Mouse (Mus musculus) midbrain, embryonic 12.5 days (tissue): ENCODE measurements at regions not wholly inside any gene's neighbourhood (a gene's known extent, or its start where the extent isn't known, plus 50 kb on each side); places are given as distances from the start of the nearest gene placed in this dataset.

ENCODE experiments used
- ATAC-seq: fragments of 200-750 bp; cut with Nextera tagmentation; 2 replicates; pipeline ENCODE4 v1.8.0; 2017; ENCODE audit warnings: low read depth, moderate TSS enrichment, moderate library complexity; ENCODE audit not compliant: low FRiP score
- H3K27ac ChIP-seq: fragments of 300-500 bp; sonication (generic); replicated peaks from 2 replicates; pipeline ENCODE4 v1.5.1; 2016; ENCODE audit warnings: mild to moderate bottlenecking
- H3K27me3 ChIP-seq: fragments of 300-500 bp; sonication (generic); 2 replicates; pipeline ENCODE4 v1.6.1; 2016; ENCODE audit warnings: mild to moderate bottlenecking
- H3K36me3 ChIP-seq: fragments of 300-500 bp; sonication (generic); 2 replicates; pipeline ENCODE4 v1.6.1; 2016
- H3K4me1 ChIP-seq: fragments of 300-500 bp; sonication (generic); 2 replicates; pipeline ENCODE4 v1.6.1; 2016
- H3K4me2 ChIP-seq: fragments of 300-500 bp; sonication (generic); replicated peaks from 2 replicates; pipeline ENCODE4 v1.6.1; 2016; ENCODE audit warnings: mild to moderate bottlenecking, moderate library complexity
- H3K4me3 ChIP-seq: fragments of 300-500 bp; sonication (generic); 2 replicates; pipeline ENCODE4 v1.5.1; 2016; ENCODE audit warnings: mild to moderate bottlenecking
- H3K9ac ChIP-seq: fragments of 300-500 bp; sonication (generic); replicated peaks from 2 replicates; pipeline ENCODE4 v1.6.1; 2016; ENCODE audit warnings: mild to moderate bottlenecking, moderate library complexity
- H3K9me3 ChIP-seq: fragments of 300-500 bp; sonication (generic); 2 replicates; pipeline ENCODE4 v1.6.1; 2016; ENCODE audit warnings: mild to moderate bottlenecking
- WGBS: fragments of 180-500 bp; shearing (Covaris S2); methylation state at CpG from one replicate; pipeline ENCODE4 v1.1.7; 2016; 5-methylcytosine and 5-hydroxymethylcytosine counted together

DNA sequence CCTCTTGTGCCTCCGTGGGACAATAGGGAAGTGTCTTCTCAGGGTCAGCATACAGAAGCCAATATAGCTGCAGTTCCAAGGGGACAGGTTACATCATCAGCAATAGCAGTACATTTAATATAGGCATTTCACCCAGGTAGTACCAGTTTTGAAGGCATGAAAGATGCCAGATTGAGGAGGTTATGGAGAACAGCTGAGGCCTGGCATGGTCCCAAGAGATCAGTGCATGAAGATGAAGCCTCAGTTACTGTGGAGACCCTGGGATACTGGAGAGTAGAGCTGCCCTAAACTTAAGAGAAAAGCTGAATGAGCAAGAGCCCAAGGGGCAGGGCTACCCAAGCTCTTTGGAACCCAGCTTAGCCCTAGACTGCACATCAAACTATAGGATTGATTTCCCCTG is 94.1 kb upstream of the Adcy1 start:
- Histone ChIP-seq H3K4me3 (no peak overlapping the region), H3K27ac (no peak overlapping the region), H3K9me3 (no peaks in the 10 kb centered on the region), H3K36me3 (no peaks in the 10 kb centered on the region), H3K4me2 (no peak overlapping the region), H3K9ac (no peak overlapping the region), H3K27me3 (no peaks in the 10 kb centered on the region), H3K4me1 (no peaks in the 10 kb centered on the region)
- 29% methylated on average over 1 of the region's 1 CpGs for WGBS
- ATAC-seq: no peak

DNA sequence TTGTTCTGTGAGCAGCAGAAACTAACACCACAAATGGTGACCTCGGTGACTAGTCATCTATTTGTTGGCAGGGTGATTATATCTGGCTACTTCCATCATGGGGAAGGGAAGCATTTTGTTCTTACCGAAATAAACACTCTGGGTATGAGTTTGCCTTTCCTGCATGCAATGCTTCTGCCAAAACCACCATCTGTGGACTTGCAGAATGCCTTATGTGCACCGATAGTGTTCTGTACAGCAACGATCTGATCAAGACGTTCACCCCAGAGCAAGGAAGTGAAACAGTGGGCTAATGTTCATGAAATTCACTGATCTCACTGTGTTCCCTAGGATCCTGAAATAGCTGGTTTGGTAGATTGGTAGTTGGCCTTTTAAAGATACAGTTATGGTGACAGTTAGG is 96.3 kb upstream of the Adcy1 start:
- Histone ChIP-seq H3K4me2 (no peak overlapping the region), H3K36me3 (no peaks in the 10 kb centered on the region), H3K4me1 (no peaks in the 10 kb centered on the region), H3K4me3 (no peak overlapping the region), H3K9me3 (no peaks in the 10 kb centered on the region), H3K27me3 (no peaks in the 10 kb centered on the region), H3K9ac (no peak overlapping the region), H3K27ac (no peak overlapping the region)
- no peak for ATAC-seq
- WGBS: 92% methylated on average over 5 of the region's 5 CpGs

DNA sequence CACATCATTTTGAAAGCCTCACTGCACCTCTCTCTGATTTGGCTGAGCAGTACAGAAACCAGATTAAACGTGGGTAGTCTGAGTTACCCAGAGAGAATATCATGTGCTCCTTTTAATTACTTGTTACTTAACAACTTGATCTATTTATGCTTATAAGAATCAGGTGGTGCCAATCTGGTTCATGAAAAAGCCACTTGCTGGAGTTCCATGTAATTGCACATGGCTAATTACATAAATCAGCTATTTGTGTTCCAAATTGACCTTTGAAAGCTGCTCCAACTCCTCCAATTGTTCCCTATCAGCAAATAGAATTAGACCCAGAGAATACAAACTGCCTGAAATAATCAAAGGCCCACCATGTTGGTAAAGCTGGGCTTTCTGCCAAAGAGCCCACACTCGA is 98.8 kb upstream of the Adcy1 start:
- 67% methylated on average over 2 of the region's 2 CpGs for WGBS
- ATAC-seq: no peak
- no peak overlapping the region for H3K4me3 ChIP-seq

DNA sequence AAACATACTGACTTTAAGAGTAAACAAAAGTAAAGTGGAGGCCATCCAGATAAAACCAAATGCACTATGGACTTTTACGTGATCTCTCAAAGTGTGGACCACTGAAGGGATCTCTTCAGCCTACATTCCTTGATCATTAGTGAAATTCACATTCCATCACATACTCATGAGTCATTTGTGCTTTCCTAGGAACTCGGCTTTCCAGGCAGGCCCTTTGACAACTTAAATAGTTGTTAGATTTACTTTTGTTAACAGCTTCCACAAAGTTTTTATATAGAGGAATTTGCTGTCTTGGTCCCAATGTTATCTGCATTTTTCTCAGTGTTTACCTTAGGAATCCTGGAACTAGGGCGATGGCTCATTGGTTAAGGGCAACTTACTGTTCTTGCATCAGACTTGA is 99.7 kb upstream of the Adcy1 start:
- no peaks in the 10 kb centered on the region for H3K36me3 ChIP-seq
- H3K9me3 ChIP-seq: no peaks in the 10 kb centered on the region
- no peak overlapping the region for H3K4me3 ChIP-seq
- H3K9ac ChIP-seq: no peak overlapping the region
- 88% methylated on average over 3 of the region's 3 CpGs for WGBS
- no peak for ATAC-seq
- H3K4me2 ChIP-seq: no peak overlapping the region
- no peaks in the 10 kb centered on the region for H3K27me3 ChIP-seq
- no peaks in the 10 kb centered on the region for H3K4me1 ChIP-seq
- H3K27ac ChIP-seq: no peak overlapping the region

More for the DNA sequence above, 98.8 kb upstream of the Adcy1 start:
- H3K4me2 ChIP-seq: no peak overlapping the region
- H3K4me1 ChIP-seq: no peaks in the 10 kb centered on the region
- no peak overlapping the region for H3K9ac ChIP-seq
- no peaks in the 10 kb centered on the region for H3K27me3 ChIP-seq
- no peaks in the 10 kb centered on the region for H3K9me3 ChIP-seq
- H3K36me3 ChIP-seq: no peaks in the 10 kb centered on the region
- H3K27ac ChIP-seq: no peak overlapping the region

DNA sequence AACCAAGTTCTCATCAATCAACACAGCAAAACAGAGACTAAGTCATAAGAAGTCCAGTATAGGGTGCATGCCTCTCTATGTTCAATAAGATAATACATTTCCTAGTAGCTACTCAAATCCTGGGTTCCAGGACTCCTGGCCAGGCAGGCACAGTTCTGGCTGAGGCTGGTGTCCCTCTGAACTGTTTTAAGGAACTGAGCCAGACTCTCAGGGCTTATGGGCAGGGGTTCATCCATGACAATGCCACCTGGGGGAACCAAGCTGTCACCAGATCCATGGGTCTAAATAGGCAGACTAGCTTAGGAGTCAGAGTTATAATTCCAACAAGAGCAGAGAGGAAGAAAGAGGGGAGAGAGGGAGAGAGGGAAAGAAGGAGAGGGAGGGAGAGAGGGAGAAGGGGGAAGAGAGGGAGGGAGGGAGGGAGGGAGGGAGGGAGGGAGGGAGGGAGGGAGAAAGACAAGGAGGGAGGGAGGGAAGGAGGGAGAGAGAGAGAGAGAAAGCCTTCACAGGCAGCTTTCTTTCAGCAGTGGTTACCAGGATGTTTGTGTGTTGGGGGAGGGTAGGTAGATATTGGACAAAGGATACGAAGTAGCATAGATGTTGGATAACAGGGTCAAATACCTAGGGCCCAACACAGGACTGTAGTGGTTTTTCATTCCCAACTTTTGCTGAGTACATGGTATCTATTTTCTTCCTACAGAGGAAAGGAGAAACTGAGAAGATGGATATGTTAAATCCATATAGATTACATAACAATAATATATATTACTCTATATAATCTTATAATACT is 100.3 kb upstream of the Adcy1 start:
- no peak overlapping the region for H3K4me2 ChIP-seq
- H3K27ac ChIP-seq: no peak overlapping the region
- H3K36me3 ChIP-seq: no peaks in the 10 kb centered on the region
- H3K4me1 ChIP-seq: no peaks in the 10 kb centered on the region
- no peak overlapping the region for H3K9ac ChIP-seq
- H3K9me3 ChIP-seq: peaks cover 3% of the 10 kb centered on the region; the same call in 1 of the 2 replicates
- WGBS: 84% methylated on average over 1 of the region's 1 CpGs
- no peak for ATAC-seq
- H3K27me3 ChIP-seq: no peaks in the 10 kb centered on the region
- H3K4me3 ChIP-seq: no peak overlapping the region

DNA sequence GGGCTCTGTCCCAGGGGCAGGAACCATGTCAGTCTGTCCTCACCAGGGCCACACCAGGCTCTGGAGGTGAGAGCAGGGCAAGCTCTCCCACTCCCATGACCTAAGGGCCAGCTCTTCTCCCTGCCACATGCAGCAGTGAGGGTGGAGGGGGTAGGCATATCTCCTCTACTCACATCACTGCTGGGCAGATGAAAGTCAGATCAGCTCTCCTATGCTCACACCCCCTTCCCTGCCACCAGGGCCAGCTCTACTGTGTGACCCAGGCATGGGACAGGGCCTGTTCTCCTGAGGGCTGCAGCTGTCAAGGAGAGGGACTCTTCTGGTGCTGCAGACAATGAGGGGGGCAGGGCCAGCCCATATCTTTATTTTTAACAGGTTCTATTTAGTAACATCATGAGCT is 101.0 kb upstream of the Adcy1 start:
- Histone ChIP-seq H3K9ac (no peak overlapping the region), H3K36me3 (no peaks in the 10 kb centered on the region), H3K4me3 (no peak overlapping the region), H3K9me3 (peaks cover 3% of the 10 kb centered on the region; the same call in 1 of the 2 replicates), H3K27me3 (no peaks in the 10 kb centered on the region), H3K27ac (no peak overlapping the region), H3K4me1 (no peaks in the 10 kb centered on the region), H3K4me2 (no peak overlapping the region)
- ATAC-seq: no peak

DNA sequence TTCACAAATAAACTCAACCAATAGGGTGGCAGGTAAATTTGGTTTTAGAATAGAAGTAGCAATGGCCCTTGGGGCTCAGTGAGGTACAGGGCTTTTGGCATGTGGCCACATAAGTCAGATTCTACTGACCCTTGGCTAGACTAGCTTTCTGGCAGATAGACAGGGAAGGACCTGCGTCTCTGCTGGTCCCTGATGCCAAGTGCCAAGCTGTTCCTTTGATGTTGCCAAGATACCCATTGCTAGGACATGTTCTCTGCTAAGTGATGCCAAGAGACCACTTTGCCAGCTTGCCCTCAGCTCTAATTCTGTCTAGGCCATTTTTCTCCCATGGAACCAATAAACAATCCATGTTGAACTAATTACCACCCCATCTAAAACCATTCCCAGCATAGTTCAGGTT is 110.5 kb upstream of the Adcy1 start:
- WGBS: 90% methylated on average over 1 of the region's 1 CpGs
- H3K4me1 ChIP-seq: no peaks in the 10 kb centered on the region
- no peak overlapping the region for H3K27ac ChIP-seq
- no peak overlapping the region for H3K9ac ChIP-seq
- H3K36me3 ChIP-seq: no peaks in the 10 kb centered on the region
- H3K9me3 ChIP-seq: no peaks in the 10 kb centered on the region
- no peaks in the 10 kb centered on the region for H3K27me3 ChIP-seq
- ATAC-seq: no peak
- no peak overlapping the region for H3K4me3 ChIP-seq
- no peak overlapping the region for H3K4me2 ChIP-seq

DNA sequence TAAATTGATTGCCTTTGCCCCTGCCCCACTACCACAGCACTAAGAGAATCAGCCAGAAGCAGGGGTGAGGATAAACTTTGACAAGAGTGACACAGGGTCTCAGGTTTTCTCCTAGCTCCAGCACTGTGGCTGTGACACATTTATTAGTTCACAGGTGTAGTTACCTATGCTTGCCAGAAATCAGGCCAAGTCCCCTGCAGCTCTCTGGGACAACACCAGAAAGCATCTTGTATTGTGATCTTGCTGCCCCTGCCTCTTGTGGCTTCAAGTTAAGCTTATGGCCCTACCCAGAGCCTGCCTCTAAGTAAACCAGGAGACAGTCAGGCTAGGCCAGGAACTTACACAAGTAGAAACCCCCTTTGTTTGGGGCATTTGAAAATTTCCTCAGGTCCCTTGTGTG is 111.9 kb upstream of the Adcy1 start:
- Histone ChIP-seq H3K4me2 (no peak overlapping the region), H3K36me3 (no peaks in the 10 kb centered on the region), H3K4me3 (no peak overlapping the region), H3K27ac (no peak overlapping the region), H3K9ac (no peak overlapping the region), H3K27me3 (no peaks in the 10 kb centered on the region), H3K4me1 (no peaks in the 10 kb centered on the region), H3K9me3 (no peaks in the 10 kb centered on the region)
- ATAC-seq: no peak

DNA sequence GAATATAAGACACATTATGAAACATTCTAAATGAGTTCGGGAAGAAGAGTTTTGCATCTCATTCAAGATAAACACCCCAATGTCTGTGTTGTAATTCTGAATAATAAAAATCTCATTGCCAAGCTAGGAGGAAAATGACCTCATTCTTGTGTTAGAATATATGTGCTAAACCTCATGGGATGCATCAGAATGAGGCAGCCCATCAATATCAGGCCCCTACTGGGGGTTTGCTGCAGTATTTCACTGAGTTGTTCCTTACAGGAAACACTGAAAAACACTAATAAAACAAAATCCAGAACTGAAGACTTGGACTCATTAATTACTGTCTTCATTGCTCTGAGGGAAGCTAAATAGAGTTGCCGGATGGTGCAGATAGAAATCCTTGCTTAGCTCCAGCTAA is 111.6 kb upstream of the Gm11983 start:
- no peaks in the 10 kb centered on the region for H3K4me1 ChIP-seq
- no peaks in the 10 kb centered on the region for H3K9me3 ChIP-seq
- ATAC-seq: no peak
- no peak overlapping the region for H3K9ac ChIP-seq
- no peak overlapping the region for H3K4me3 ChIP-seq
- H3K27ac ChIP-seq: no peak overlapping the region
- no peaks in the 10 kb centered on the region for H3K27me3 ChIP-seq
- 87% methylated on average over 2 of the region's 2 CpGs for WGBS
- no peaks in the 10 kb centered on the region for H3K36me3 ChIP-seq
- no peak overlapping the region for H3K4me2 ChIP-seq

GRCm38 (mm10) chr11:6934157-6934556 is 96.7 kb upstream of the Gm11983 start:
- Histone ChIP-seq H3K4me2 (no peak overlapping the region), H3K4me1 (no peaks in the 10 kb centered on the region), H3K4me3 (no peak overlapping the region), H3K36me3 (no peaks in the 10 kb centered on the region), H3K9me3 (no peaks in the 10 kb centered on the region), H3K27me3 (no peaks in the 10 kb centered on the region), H3K9ac (no peak overlapping the region), H3K27ac (no peak overlapping the region)
- ATAC-seq: no peak
- 97% methylated on average over 1 of the region's 1 CpGs for WGBS

DNA sequence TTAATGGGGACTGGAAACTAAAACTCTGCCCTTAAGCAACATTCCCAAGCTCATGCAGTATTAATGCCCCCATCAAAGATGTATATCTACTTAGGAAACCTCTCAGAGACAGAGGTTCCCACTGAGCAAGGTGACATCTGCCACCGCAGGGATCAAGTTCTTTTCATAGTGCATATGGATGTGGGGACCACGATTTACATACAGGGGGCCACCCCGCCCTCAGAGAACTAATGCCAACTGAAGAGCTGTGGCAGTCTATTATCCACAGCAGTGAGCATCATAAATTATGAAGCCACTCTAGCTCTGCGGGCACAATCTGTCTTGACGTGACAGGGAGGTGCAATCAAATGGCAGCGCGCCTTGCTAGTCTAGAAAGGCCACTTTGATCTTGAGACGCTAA is 88.6 kb upstream of the Gm11983 start:
- Histone ChIP-seq H3K9me3 (no peaks in the 10 kb centered on the region), H3K4me3 (no peak overlapping the region), H3K9ac (no peak overlapping the region), H3K4me2 (no peak overlapping the region), H3K27me3 (0 out of 2 replicates have a peak, but pooled peaks cover 3% of the 10 kb centered on the region), H3K27ac (no peak overlapping the region), H3K4me1 (0 out of 2 replicates have a peak, but pooled peaks cover 7% of the 10 kb centered on the region), H3K36me3 (no peaks in the 10 kb centered on the region)
- peak; percentile 65 for ATAC-seq
- WGBS: 79% methylated on average over 8 of the region's 8 CpGs

GRCm38 (mm10) chr11:6924476-6924875 is 87.0 kb upstream of the Gm11983 start:
- H3K9me3 ChIP-seq: no peaks in the 10 kb centered on the region
- no peak overlapping the region for H3K9ac ChIP-seq
- H3K27ac ChIP-seq: no peak overlapping the region
- H3K4me1 ChIP-seq: 0 out of 2 replicates have a peak, but pooled peaks cover 7% of the 10 kb centered on the region
- H3K36me3 ChIP-seq: no peaks in the 10 kb centered on the region
- 33% methylated on average over 6 of the region's 6 CpGs for WGBS
- no peak overlapping the region for H3K4me3 ChIP-seq
- 0 out of 2 replicates have a peak, but pooled peaks cover 3% of the 10 kb centered on the region for H3K27me3 ChIP-seq
- H3K4me2 ChIP-seq: no peak overlapping the region
- no peak for ATAC-seq

DNA sequence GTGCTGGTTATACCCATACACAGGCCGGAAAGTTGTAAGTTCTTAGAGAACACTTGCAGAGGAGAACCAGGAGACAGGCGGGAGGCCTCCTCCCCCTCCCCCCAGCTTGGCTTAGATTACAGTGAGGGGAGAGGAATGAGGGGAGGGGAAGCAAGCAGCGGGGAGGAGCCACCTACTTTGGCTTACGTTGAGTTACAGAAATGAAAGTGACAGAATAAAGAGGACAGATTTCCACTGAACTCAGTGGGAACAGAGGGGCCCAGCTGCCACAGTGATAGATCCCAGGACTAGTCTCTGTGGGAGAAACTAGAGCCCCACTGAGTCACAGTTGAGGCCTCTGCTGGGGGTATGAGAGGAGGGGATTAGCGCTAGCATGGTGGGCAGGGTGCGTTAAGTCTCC is 86.5 kb upstream of the Gm11983 start:
- Histone ChIP-seq H3K36me3 (no peaks in the 10 kb centered on the region), H3K9ac (no peak overlapping the region), H3K4me1 (0 out of 2 replicates have a peak, but pooled peaks cover 7% of the 10 kb centered on the region), H3K4me2 (0 out of 2 replicates have a peak overlapping the region, but pooled peaks have one; percentile 19), H3K27me3 (0 out of 2 replicates have a peak, but pooled peaks cover 3% of the 10 kb centered on the region), H3K9me3 (no peaks in the 10 kb centered on the region), H3K4me3 (no peak overlapping the region), H3K27ac (no peak overlapping the region)
- 11% methylated on average over 6 of the region's 6 CpGs for WGBS
- ATAC-seq: peak; percentile 44
